Mouse (Mus musculus) megakaryocyte, embryonic 14.5 days (primary cell): ENCODE data around the gene Cmklr1.

Source experiments
- FLI1 ChIP-seq: IDR thresholded peaks from 2 replicates; pipeline ENCODE4 v1.6.1; 2012; ENCODE audit warnings: low read length, inconsistent platforms, mixed read lengths
- GATA1 ChIP-seq: IDR thresholded peaks from 3 replicates; pipeline ENCODE4 v1.6.1; 2012; ENCODE audit warnings: mixed read lengths, low read length, inconsistent platforms, borderline replicate concordance

DNA sequence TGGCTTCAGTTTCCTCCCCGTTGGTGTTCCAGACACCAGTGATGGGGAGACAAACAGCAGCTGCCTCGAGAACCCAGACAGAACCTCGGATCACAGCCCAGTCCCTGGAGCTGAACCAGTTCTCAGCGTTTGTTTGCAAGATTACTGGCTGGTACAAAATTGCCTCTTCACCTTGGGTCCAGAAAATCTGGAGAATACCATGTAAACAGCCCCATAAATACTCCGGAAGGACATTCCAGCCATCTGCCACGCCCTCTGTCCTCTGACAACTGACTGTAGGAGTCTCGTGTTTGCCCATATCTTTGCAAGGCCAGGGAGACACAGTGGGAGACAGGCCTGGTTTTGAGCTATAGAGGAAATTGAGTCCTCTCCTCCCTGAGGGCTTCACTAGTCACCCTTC is 24.6 kb upstream of the Cmklr1 start:
- TF ChIP-seq GATA1: no peak
- TF ChIP-seq FLI1: no peak
